Mouse (Mus musculus) NIH3T3 (cell line): ENCODE measurements around the gene Eif2s1.

ENCODE experiments used
- DNase-seq: peaks from one replicate; pipeline ENCODE4 v3.0.0-alpha.2; 2012; ENCODE audit warnings: low read depth

Gene Eif2s1

DNA sequence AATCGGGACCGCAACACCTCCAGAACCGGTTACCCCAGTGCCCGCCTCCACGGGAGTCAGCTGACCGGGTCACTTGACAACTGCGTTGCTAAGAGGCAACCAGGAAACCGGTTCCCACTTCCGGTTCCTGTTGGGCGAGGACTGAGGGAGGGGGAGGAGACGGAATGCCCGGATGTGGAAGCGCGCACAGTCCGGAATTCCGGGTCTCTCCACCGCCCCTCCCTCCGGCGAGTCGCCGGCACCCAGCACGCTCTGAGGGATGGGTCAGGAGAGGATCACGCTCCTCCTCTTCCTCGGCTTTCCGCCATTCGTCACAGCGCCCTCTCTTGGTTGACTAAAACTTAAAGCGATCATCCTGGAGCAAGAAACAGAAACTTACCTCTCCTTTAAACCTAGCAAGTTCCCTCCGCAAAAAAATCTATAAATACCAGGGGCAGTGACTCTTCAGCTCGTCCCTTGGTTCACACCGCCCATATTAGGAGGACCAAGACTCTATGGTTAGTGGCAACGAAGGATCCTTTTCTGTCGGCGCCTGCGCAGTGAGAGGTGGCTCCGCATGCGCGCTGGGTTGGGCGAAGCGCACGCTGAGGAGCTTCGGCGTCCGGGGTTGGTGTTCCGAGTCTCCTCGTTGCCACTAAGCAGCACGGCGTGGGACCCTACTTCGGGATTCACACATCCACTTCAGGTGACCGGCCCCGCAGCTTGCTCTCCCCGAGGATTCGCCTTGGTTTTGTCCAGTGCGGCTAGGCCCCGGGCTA is at the start of gene Eif2s1, which contains the start of gene Atp6v1d:
Gene Eif2s1, plus strand, starts transcription at position 324 of the 758 bp plus-strand sequence.
Gene Atp6v1d, minus strand, starts transcription at position 143 of the 758 bp plus-strand sequence.
- peak; percentile 99 for DNase-seq

DNA sequence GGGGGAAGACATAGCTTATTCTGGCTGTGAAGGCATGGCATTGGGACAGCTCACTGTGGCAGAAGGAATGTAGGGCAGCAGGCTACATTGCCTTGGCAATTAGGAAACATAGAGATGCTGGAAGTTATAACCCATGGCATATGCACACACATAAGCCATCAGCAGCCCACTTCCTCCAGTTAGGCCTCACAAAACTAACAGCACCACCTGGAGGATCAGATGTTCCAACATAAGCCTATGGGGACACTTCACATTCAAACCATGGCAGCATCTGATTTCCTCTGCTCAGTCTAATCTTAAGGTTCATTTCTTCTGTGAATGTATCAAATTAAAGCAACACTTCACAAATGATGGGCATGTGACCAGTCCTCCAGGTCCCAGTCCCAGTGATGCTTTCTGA is 47.2 kb upstream of the Eif2s1 start:
- peak; percentile 9 for DNase-seq

DNA sequence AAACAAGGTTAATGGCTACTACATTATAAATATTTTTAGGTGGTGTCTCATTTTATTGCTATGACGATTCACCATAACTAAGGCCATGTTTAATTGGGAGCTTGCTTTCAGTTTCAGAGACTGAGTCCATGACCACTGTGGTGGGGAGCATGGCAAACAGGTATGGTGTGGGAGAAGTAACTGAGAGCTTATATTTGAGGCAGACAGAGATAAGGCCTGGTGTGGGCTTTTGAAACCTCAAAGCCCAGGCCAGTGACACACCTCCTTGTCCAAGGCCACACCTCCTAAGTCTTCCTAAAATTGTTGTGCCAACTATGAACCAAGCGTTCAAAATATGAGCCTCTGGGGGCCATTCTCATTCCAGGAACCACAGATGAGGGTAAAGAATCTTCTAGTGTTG is 27.1 kb upstream of the Eif2s1 start:
- DNase-seq, result no peak

DNA sequence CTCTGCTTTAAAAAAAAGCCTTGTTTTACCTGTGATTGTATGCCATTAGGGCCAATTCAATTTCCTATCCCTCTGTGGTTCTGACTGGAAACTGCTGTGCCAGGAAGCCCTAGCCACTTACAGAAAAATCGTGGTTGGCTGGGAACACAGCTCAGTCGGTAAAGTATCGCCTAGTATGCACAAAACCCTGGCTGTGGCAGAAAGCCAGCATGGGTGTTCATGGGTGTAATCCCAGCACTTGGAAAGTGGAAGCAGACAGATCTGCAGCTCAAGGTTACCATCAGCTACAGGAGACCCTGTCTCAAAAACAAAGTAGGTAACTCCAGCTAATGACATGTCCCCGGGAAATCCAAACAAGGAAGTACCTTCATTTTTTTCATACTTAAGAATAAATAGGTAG is 21.7 kb upstream of the Eif2s1 start:
- DNase-seq, result no peak

DNA sequence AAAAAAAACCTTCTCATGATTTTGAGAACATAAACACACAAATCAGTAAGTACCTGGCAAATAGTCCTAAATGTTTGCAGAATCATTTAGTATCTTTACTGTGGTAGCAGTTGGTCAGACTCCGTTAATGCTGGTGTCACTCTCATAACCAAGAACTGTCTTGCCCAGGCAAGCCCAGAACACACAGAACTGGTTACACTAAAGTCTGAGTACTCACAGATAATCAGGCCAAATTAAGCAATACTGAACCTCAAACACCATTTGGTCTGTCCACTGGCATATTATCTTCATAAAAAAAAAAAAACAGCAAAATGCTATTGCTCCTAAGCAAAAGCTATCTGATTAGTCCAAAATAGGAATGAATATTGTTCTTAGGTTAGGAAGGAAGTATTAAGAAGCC is 19.2 kb upstream of the Eif2s1 start:
- DNase-seq, result no peak

DNA sequence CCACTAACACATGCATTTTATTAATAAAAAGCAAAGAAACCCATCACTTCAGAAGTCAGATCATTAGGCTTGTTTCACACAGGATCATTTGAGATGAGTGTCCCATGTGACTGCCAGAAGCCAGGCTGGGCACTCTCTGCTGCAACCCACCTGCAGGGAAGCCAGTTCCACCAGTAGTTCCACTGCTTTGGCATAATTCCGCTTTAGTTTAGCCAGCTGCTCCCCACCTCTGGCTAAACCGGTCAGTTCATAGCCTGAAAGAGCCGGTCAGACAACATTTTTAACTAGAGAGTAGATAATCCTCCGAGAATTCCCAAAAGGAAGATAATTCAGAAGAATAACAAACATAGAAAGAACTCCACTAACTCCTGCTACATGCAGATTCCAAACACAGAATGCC is 13.4 kb upstream of the Eif2s1 start:
- no peak for DNase-seq

DNA sequence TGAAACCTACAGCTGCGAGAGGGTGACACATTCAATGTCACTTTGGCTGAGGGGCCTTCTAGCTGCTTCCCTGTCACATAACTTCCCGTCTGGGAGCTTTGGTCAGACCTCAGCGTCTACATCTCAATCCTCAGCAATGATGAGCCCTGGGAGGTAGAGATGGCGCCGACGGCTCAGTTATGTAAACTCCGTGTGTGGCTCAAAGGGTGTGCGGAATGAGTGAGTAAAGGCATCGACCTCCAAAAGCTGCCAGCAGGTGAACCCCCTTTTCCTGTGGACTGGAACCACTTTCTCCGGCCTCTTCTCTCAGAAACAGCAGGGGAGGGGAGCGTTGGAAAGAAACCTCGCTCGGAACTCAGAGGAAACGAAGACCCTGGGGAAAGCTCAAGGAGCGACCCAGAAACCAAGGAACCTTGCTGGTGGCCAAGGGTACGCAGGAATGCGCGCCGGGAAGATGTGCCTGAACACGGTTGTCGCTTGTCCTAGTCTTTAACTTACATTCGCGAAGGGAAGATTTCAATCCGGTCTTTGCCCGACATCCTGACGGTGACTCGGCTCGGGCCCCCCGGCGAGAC is 611 bp upstream of the Eif2s1 start:
- peak; percentile 59 for DNase-seq

DNA sequence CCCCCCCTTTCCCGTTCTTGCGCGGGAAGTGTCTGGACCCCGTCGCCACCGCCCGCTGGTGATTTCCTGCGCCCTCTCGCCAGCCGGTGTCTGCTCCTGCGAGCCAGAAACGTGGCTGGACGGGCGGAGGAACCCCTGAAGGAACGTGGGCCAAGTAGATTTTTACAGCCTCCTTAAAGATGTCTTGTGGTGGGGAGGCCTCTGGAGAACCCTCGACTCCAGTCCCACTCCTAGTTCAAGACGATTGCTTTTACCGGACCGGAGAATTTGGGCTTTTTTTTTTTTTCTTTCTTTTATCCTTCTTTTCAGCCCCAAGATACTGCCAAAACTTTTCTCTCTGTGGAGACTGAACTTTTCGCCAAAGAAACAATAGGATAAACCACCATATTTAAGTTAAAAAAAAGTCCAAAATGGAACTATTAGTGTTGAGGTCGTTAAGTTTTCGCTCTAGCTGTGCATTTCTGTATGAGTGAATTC is 673 bp downstream of the Eif2s1 start:
- no peak for DNase-seq

DNA sequence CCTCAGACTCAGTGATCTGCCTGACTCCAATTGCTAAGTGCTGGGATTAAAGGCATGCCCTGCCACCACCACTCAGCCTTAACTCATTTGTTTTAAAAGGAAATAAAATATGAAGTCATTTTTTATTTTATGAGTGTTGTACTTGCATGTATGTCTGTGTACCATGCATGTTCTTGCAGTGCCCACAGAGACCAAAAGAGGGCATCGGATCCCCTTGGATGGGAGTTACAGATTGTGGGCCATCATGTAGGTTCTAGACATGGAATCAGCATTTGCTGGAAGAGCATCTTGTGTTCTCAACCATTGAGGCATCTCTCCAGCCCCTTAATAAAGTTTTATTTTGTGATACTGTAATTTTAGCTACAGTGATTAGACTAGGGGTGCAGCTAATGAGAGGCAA is 3.8 kb downstream of the Eif2s1 start:
- DNase-seq, result peak; percentile 46

DNA sequence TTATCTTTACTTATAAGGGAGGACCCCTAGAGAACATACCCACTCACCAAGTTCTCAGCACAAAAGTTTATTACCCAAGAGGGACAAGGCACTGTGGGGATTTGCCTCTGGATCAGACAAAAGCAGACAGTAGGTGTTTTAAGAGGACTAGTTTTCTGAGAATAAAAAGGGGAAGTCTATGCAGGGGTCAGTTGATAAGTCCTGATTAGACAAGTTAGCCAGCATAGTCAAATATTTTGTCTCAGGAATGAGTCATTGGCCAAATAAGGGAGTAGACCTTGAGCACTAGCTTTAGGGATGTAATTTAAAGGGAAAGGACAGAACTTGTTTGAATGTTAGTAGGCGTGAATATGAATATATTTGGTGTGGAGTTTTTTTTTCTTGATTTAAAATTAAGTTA is 6.5 kb downstream of the Eif2s1 start:
- DNase-seq, result peak; percentile 9

DNA sequence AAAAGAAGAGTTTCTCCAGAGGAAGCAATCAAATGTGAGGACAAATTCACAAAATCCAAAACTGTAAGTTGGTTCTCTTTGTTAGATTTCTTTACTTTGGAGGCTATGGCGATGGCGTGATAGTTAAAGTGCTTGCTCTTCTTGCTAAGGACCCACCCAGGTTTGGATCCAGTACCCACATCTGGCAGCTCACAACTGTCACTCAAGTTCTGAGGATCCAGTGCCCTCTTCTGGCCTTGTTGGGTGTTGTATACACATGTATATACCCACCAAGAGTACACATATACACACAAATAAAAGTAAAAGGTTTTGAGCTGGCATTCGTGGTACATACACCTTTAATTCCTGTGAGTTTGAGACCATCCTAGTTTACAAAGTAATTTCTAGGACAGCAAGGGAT is 13.0 kb downstream of the Eif2s1 start:
- DNase-seq, result no peak

DNA sequence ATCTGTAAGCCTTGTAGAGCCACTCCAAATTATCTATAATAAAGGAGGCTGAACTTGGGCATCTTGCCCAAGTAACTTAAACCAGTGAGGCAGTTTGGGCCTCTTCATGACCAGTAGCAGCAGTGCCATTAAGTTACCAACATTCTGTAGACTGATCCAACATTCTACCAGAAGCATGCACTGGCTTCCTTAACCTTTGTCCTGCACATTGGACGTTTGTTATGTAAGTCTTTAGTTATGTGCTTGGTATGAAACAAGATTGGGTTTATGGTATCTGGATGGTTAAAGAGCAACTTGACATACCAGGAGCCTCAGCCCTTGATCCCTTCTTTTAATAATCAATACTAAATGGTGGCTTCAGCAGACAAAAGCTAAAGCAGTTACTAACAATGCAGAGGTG is 28.4 kb downstream of the Eif2s1 start:
- no peak for DNase-seq

DNA sequence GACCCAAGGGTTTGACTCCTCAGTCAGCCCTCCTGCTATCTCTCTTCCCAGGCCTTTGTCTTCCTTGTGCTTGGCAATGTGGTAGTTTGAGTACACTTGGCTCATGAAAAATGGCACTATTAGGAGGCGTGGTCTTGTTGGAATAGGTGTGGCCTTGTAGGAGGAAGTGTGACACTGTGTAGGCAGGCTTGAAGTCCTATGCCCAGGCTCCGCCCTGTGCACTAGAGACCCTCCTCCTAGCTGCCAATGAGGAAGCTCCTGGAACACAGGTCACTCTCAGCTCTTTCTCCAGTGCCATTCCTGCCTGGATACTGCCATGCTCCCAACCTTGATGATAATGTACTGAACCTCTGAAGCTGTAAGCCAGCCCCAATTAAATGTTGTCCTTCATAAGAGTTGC is 29.5 kb downstream of the Eif2s1 start:
- no peak for DNase-seq

DNA sequence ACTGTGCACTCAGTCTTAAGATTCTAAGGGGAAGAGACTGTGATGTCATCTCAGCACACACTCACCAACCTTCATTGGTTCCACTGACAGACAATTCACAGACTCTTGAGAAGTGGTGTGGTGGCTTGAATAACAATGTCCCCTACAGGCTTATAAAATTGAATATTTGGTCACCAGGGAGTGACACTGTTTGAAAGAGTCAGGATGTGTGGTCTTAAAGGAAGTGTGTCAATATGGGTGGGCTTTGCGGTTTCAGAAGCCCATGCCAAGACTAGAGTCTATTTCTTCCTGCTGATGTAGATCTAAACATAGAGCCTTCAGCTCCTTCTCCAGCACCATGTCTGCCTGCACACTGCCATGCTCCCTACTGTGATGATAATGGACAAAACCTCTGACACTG is 36.2 kb downstream of the Eif2s1 start:
- no peak for DNase-seq

DNA sequence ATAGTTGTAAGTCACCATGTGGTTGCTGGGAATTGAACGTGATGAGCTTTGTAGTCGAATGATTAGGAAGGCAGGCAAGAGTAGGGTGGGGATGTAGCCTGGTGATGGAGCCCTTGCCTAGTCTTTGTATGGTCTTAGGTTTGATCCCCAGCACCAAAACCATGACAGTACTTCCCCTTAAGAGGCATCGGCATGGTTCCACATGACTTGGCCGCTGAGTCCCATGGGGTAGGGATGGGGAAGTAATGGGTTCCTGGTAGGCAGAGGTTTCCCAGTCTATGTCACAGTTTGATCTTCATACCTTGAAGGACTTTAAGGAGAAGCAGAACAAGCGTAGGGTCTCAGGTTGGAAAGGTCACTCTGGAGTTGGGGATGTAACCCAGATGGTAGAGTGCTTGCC is 39.8 kb downstream of the Eif2s1 start:
- no peak for DNase-seq

DNA sequence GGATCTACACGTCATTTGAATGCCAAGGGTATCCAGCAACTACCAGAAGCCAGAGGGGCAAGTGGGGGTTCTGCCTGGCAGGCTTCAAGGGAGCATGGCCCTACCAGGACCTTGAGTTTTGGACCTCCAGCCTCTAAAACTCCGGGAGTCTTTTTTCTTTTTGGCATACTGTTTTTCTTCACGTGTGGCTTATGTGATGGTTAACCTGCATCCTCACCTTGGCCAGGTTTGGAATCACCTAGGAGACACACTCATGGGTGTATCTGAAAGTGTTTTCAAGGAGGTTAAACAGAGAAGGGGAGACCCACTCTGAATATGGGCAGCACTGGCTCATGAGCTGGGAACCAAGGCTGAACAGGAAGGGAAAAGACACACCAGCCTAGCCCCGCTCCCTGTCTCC is 41.7 kb downstream of the Eif2s1 start:
- no peak for DNase-seq

DNA sequence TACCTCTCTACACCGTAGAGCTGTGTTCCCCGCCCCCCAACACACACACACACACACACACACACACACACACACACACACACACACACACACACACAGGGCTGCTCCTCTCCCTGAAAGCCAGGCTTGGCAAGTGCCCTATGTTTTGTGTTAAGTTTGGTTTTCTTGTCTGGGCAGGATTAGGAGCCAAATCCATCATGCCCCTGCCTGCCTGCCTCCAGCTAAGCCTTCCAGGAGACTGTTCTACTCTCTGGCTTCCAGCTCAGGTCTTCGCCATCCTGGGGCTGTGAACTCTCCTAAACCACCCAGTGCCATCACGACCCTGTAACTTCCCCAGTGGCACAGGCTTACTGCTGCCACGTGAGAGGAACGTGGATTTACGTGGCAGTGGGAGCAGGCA is 42.9 kb downstream of the Eif2s1 start:
- DNase-seq, result no peak

DNA sequence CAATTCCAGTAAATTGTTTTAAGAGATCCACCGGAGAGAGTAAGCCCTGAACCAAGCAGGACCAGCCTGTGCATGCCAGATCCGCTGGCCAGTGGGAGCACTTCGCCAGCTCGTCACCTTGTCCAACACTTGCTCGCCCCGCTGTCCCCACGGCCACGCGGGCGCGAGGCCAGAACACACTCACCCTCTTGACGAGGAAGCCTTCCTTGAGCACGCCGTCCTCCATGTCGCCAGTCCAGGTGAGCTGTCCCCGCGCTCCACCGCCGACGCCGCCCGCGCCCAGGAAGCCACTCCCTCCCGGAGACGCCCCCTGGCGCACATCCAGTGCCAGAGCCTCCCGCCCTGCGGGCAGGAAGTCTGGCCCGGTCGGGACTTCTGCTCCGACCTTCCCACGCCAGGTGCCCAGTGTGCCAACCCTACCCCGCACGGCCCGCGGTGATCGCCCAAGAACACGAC is 45.1 kb downstream of the Eif2s1 start, which contains the start of gene Plek2:
Gene Plek2, minus strand, starts transcription at position 258 of the 456 bp plus-strand sequence.
- DNase-seq, result no peak

DNA sequence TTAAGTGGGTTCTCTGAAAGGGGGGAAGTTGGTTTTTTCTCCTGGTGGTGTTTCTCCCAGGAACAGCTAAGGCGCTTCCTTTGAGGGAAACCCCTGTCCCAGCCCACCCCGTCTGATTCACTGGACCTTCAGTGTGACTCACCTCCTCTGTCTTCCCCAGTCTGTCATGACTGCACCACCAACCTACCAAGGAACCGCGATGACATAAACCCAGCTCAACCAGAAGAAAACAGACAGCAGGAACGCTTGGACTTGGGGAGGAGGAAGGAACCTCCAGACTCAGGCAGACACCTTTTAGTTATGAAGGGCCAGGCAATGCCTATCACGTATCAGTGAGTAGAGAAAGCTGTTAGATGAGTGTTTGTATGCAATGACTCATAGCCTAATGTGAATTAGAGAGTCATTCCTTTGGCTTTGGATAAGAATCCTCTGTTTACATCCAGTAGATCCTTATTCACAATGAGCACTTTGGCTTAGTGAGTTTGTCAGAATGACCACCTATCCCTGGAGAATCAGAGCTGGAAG is 46.5 kb downstream of the Eif2s1 start:
- peak; percentile 54 for DNase-seq

DNA sequence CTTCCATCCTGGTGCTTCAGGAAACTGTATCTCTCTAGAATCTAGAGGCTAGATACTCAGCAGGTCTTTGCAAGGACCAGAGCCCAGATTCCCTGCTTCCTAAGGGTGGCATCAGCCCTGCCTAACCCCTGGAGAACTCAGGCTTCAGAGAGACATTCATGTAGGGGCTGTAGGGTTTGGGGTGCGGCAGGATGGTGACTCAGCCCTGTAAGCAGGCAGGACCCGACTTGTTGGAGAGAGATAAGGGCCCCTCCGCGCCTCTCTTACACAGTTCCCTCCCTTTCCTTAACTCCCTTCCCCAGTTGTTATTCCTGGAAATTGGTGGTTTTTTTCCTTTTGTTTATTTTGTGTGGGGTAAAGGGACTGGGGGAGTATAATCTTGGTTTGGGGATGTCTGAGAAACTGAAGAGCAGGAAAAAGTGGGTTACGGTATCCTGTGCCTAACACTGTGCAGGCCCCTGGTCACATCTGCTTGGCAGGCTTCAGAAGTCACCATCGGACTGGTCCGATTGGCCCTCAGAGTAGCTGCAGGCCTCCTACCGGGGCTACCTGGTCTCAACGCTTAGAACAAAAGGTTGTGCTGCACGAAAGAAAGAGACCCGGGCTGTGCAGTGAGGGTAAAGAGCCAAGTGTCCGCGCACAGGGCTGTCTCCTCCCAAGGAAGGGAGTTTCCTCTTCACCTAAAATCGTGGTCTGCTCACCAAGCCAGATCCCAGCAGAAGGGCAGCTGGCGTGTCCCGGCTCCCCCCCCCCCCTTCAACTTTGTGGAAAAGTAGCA is 49.3 kb downstream of the Eif2s1 start:
- peak; percentile 27 for DNase-seq

DNA sequence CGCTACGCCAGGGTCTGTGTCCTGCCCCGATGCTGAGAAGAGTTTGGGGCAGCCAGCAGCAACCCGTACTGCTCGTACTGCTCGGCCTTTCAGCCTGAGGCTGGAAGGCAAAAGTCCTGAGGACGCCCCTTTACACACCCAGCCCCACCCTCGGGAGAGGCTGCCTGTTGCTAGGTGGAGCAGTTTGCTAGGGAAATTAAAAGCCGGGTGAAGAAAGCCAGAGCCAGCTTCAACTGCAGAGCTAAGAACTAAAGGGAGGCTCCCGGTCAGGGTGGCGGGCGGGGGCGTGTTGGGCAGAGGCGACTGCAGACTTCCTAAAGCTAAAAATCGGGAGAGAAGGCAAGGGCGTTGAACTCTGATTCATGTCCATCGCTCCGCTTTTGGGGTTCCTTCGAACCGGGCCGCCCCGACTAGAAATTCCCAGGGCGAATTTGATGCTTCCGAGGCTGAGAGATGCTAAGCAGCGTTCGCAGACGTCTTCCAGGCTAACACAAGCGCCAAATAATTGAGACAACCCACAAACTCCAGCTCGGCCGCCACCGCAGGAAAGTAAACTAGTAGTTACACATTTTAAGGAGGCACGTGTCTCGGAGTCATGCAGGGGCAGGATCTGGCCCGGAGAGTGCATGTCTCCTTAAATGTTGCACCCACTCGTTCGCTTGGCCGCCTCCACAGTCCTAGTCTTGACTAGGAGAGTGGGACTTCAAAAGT is 50.2 kb downstream of the Eif2s1 start:
- DNase-seq, result peak; percentile 59

DNA sequence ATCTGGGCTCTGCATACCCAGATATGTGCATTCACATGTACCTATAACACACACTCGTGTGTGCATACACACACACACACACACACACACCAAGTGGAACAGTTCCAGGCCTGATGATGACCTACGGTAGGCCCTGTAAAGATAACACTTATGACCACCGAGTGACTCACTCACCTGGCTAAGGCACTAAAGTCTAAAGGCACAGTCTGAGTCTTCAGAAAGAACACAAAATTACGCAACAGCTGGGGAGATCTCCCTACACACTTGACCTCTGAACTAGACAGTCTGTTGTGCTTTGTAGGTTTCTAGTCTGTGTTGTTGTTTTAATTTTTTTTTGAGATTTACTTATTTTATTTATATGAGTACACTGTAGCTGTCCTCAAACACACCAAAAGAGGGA is 52.8 kb downstream of the Eif2s1 start:
- no peak for DNase-seq
